Mouse (Mus musculus) megakaryocyte, embryonic 14.5 days (primary cell): ENCODE measurements around the gene Syne1. TPM values are rescaled to one million over a fixed set of nuclear protein-coding genes. Genes with fewer than 3 reads are reported as not detected.

Experiments
- H3K27me3 ChIP-seq: replicated peaks from 2 replicates; pipeline ENCODE3; 2012; ENCODE audit warnings: inconsistent platforms
- H3K36me3 ChIP-seq: replicated peaks from 2 replicates; pipeline ENCODE3; 2012; ENCODE audit warnings: low read length, inconsistent platforms, mixed read lengths
- H3K4me1 ChIP-seq: 2 replicates; pipeline ENCODE4 v1.6.1; 2012; ENCODE audit warnings: inconsistent platforms
- H3K4me3 ChIP-seq: replicated peaks from 2 replicates; pipeline ENCODE3; 2012; ENCODE audit warnings: moderate library complexity, mild to moderate bottlenecking, inconsistent platforms
- H3K9me3 ChIP-seq: 2 replicates; pipeline ENCODE4 v1.6.1; 2012; ENCODE audit warnings: inconsistent platforms
- FLI1 ChIP-seq: IDR thresholded peaks from 2 replicates; pipeline ENCODE4 v1.6.1; 2012; ENCODE audit warnings: low read length, inconsistent platforms, mixed read lengths
- GATA1 ChIP-seq: IDR thresholded peaks from 3 replicates; pipeline ENCODE4 v1.6.1; 2012; ENCODE audit warnings: mixed read lengths, low read length, inconsistent platforms, borderline replicate concordance
- polyA plus RNA-seq: library from polyadenylated mRNA; stranded (reverse); fragments of >175 nt; gene quantifications from 2 replicates; pipeline ENCODE4 v1.2.3, GENCODE M21; 2012; ENCODE audit warnings: low replicate concordance; ENCODE audit not compliant: insufficient read depth

Gene Syne1
- polyA plus RNA-seq, 1 experiment, result 5.3 TPM

DNA sequence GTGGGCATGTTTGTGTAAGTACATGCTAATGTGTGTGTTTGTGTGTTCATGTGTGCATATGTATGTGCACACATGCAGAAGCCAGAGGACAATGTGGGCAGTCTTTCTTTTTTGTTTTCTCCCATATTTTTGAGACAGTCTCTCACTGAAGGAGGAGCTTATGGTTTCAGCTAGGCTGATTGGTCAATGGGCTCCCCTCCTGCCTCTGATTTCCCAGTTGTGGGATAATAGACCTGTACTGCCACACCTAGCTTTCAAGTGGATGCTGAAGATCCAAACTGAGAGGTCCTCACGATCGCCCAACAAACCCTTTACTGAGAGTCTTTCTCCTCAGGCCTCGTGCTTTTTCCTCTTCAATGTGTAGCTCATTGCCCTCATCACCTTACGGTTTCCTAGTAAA, 10.4 kb upstream of the Syne1 start:
- Histone ChIP-seq H3K4me3 (no peak overlapping the region), H3K36me3 (no peaks in the 10 kb centered on the region), H3K4me1 (peaks cover 25% of the 10 kb centered on the region), H3K27me3 (no peaks in the 10 kb centered on the region), H3K9me3 (0 out of 2 replicates have a peak, but pooled peaks cover 3% of the 10 kb centered on the region)
- no peak for TF ChIP-seq GATA1

DNA sequence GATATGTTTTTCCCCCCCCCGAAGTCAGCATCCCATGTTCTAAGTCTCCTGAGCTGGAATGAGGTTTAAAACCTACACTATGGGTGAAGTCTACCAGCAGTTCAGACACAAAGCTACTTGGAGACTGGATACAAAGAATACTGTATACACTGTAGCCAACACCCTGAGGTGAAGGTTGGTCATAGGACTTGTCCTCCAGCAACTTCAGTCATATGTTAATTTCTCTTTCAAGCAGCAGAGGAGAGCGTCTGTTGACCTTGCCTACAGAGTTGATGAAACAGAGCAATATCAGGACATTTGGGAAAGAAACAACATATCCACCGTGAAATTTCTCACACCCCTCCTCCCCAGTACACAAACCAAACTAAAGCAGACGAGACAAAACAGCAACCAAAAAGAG, 9.2 kb upstream of the Syne1 start:
- H3K4me1 ChIP-seq, result peaks cover 22% of the 10 kb centered on the region
- H3K9me3 ChIP-seq, result 0 out of 2 replicates have a peak, but pooled peaks cover 3% of the 10 kb centered on the region
- TF ChIP-seq FLI1 (no peak), GATA1 (no peak)
- H3K4me3 ChIP-seq, result no peak overlapping the region
- H3K36me3 ChIP-seq, result no peaks in the 10 kb centered on the region
- H3K27me3 ChIP-seq, result no peaks in the 10 kb centered on the region

DNA sequence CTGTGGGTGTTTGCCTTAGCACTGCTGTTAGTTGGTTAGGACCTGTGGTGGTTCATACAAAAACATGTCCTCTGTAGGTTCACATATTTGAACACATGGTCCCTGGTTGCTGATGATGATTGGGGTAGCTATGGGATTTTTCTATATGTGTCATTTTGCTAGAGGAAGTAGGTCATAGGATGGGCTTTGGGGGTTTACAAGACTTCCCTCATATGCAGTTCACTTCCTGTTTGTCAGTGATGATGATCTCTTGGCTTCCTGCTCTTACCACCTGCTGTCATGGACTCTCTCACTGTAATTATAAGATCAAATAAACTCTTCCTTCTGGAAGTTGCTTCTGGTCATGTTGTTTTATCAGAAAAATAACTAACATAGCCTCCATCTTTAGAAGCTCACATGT, 7.5 kb upstream of the Syne1 start:
- H3K4me1 ChIP-seq, result peaks cover 33% of the 10 kb centered on the region
- H3K27me3 ChIP-seq, result no peaks in the 10 kb centered on the region
- no peak for TF ChIP-seq GATA1
- no peak for TF ChIP-seq FLI1
- no peak overlapping the region for H3K4me3 ChIP-seq
- H3K9me3 ChIP-seq, result 0 out of 2 replicates have a peak, but pooled peaks cover 3% of the 10 kb centered on the region
- no peaks in the 10 kb centered on the region for H3K36me3 ChIP-seq

DNA sequence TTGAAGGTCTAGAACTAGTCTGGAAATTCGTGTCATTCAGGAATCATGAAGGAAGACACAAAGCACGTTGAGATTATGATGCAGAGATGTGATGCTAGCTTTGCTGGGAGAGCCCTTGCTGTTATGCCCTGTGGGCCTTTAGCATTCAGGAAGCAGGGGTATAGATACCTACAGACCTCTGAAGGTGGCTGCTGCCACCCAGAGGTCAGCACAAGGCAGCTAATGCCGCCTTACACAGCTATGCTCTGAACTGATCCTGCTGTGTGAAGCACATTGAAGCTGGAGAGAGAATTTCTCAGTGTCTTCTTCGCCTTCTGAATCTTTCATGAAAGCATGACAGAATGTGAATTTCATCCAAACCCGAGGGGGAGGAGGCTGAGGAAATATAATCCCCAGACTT, 3.7 kb upstream of the Syne1 start:
- Histone ChIP-seq H3K4me3 (no peak overlapping the region), H3K4me1 (peaks cover 61% of the 10 kb centered on the region), H3K27me3 (no peaks in the 10 kb centered on the region), H3K36me3 (no peaks in the 10 kb centered on the region), H3K9me3 (0 out of 2 replicates have a peak, but pooled peaks cover 3% of the 10 kb centered on the region)
- TF ChIP-seq GATA1 (no peak), FLI1 (no peak)

DNA sequence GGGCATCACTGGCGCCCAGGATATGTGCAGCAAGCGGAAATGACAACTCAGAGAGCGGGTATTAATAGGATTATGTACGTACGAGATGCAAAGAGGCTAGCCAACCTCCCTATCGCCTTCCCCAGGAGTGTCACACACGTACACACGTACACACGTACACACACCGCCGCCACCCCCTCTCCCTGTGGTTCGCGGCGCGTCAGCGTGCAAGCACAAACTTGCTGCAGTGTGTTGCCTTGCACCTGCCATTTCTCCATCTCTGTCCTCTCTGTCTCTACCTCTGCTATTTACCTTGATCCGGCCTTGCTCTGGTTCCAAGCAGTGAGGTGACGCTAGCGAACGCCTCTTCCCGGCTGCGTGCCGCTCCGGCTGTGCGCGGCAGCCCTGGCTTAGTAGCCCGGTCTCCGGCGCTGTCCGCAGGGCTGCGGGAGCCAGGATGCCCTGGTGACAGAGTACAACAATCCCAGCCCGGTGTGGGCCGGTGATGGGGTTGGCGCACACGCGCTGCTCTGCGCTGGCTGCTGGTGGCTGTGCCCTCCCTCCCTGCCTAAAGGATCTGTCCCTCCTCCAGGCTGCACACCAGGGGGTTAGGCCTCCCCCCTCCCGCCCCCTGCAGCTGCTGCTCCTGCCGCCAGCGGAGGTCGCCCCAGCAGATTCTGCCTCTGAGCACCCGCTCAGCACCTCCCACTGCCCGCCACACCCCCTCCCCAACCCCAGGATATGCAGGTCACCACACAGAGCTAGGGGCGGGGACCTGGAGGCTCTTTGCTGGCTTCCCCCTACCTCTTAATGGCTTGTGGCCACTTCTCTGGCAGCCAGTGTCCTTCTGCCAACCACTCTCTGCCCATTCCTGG, 887 bp downstream of the Syne1 start:
- peaks cover 82% of the 10 kb centered on the region for H3K4me1 ChIP-seq
- H3K4me3 ChIP-seq, result peak overlapping the region; percentile 92
- H3K9me3 ChIP-seq, result no peaks in the 10 kb centered on the region
- no peaks in the 10 kb centered on the region for H3K27me3 ChIP-seq
- H3K36me3 ChIP-seq, result peaks cover 18% of the 10 kb centered on the region
- TF ChIP-seq GATA1 (no peak; the same call in 2 of the 3 replicates), FLI1 (no peak)

DNA sequence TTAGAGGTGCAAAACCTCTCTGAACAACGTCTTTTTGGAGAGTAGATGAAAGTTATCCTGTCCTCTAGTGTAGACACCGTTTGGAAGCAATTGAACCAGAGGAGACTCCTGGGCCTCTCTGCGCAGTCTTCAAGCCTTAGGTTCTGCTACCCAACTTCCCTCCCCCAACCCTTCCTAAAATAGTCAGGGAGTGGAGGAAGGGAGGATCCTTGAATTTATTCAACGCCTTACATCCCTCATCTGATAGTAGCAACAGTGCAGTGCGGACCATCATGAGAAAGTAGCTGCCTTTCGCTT, 1.5 kb downstream of the Syne1 start:
- Histone ChIP-seq H3K27me3 (no peaks in the 10 kb centered on the region), H3K36me3 (peaks cover 24% of the 10 kb centered on the region), H3K4me1 (peaks cover 84% of the 10 kb centered on the region), H3K9me3 (no peaks in the 10 kb centered on the region), H3K4me3 (peak overlapping the region; percentile 92)
- TF ChIP-seq FLI1, result no peak
- TF ChIP-seq GATA1, result peak; percentile 50; the same call in 1 of the 3 replicates

DNA sequence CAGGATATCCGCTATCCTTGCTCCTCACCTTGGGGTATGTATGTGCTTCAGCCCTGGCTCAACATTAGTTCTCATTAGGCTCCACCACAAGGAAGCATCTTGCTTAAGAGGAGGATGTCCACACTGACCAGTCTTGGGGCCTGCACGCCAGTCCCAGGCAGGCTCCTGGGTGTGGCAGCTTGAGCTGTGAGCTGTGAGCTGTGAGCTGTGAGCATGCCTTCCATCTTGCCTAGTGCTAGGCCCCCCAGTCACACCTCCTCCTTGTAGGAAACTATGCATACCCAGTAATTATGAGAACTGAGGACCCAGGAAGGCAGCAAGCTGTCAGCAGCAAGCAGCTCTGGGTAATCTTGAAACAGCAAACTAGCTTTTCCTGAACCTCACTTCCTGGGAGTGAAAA, 2.6 kb downstream of the Syne1 start:
- Histone ChIP-seq H3K36me3 (peaks cover 36% of the 10 kb centered on the region), H3K27me3 (no peaks in the 10 kb centered on the region), H3K4me3 (peak overlapping the region; percentile 92), H3K4me1 (peaks cover 85% of the 10 kb centered on the region), H3K9me3 (no peaks in the 10 kb centered on the region)
- TF ChIP-seq GATA1, result no peak; the same call in 2 of the 3 replicates
- peak; percentile 29; the same call in 1 of the 2 replicates for TF ChIP-seq FLI1

DNA sequence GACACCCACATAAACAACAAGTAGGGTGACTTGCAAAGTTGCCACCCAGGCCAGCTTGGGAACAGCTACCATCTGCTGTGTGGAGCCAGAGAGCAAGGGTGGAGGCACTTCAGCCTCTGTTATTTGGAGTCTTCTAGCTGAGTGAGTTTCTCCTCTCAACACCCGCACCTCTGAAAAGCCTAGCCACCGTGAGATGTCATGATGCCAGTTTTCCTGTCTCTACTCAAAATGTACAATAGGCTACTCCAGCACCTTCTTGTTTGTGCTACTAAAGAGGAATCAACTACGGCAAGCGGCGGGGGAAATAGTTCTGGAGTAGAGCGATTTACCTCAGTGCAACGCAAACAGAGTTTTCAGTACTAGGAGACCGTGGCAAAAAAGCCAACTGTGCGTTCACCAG, 3.5 kb downstream of the Syne1 start:
- TF ChIP-seq GATA1 (no peak), FLI1 (no peak)
- Histone ChIP-seq H3K9me3 (no peaks in the 10 kb centered on the region), H3K4me3 (peak overlapping the region; percentile 92), H3K4me1 (peaks cover 80% of the 10 kb centered on the region), H3K36me3 (peaks cover 45% of the 10 kb centered on the region), H3K27me3 (no peaks in the 10 kb centered on the region)

DNA sequence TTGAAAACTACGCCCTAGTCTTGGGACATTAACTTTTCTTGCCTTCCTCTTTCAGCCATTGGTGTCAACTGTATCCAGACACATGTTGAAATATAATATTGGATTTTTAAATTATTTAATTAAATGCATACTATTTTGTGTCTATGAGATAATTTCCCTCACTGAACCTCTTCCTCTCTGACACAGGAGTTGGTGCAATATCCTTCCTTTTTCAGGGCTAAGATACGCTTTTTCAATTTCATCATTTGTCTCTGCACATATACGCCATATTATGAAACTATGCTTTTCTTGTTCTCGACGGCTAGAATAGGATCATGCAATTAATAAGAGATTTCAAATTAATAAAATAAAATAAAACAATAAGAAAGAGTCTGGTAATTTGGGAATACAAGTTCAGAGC, 4.9 kb downstream of the Syne1 start:
- no peaks in the 10 kb centered on the region for H3K9me3 ChIP-seq
- H3K36me3 ChIP-seq, result peaks cover 58% of the 10 kb centered on the region
- no peak overlapping the region for H3K4me3 ChIP-seq
- peaks cover 77% of the 10 kb centered on the region for H3K4me1 ChIP-seq
- no peaks in the 10 kb centered on the region for H3K27me3 ChIP-seq
- TF ChIP-seq GATA1 (no peak), FLI1 (no peak)

DNA sequence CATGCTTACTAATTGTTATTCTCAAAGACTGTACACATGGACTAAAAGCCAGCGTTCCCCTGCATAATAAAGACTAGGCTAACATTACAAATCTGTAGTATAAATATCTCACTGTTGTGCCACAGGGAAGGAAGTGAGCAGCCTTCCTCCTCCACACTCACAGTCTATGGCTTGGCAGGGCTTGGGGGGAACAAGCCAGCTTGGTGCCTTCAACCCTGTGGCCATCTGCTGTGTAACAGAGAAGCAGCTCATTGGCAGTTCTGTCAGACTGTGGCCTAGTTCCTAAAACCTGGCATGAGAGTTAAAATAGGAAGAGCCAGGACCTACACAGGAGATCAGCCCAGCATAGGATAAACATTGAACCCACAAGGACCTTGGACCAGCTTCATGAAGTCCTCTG, 23.0 kb downstream of the Syne1 start:
- Histone ChIP-seq H3K36me3 (peaks cover 60% of the 10 kb centered on the region), H3K9me3 (no peaks in the 10 kb centered on the region), H3K4me3 (peak overlapping the region; percentile 81), H3K27me3 (no peaks in the 10 kb centered on the region), H3K4me1 (peaks cover 70% of the 10 kb centered on the region)
- TF ChIP-seq FLI1, result no peak
- no peak for TF ChIP-seq GATA1
